Mouse (Mus musculus): ENCODE results near the gene Rbbp4. TPM values are rescaled to one million over a fixed set of nuclear protein-coding genes. Genes with fewer than 3 reads are reported as not detected.

Gene Rbbp4
- total RNA-seq, 2 experiments from 2014 or later: 77.5 to 84.0 TPM

DNA sequence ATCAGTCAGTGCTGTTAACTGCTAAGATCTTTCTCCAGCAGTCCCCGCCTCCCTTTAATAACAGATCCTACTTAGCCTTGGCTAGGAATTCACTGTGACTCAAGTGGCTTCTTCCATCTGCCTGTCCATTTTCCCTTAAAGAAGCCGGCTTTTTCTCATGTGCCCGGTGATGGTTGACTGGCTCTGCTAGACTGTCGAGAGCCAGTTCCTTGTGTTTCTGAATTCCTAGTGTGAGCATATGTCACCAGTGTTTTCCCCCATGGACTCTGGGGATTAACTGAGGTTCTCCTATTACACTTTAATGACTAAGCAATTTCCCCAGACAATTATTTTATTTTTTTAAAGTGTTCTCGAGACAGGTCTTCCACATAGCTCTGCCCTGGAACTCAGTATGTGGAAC lies 31.8 kb downstream of the Rbbp4 start:
- no peak for DNase-seq (ENCODE audit: low spot score)
- intact Hi-C loops (cut with DNase I): no loop called here

GRCm38 (mm10) chr4:129299121-129299520 lies 36.0 kb downstream of the Rbbp4 start:
- intact Hi-C loops (cut with DNase I): no loop called here
- no peak for DNase-seq (ENCODE audit: low spot score)

GRCm38 (mm10) chr4:129297724-129298123 lies 37.4 kb downstream of the Rbbp4 start:
- DNase-seq (ENCODE audit: low spot score): no peak

GRCm38 (mm10) chr4:129296066-129296465 lies 39.1 kb downstream of the Rbbp4 start:
- DNase-seq (ENCODE audit: low spot score): no peak
- intact Hi-C loops (cut with DNase I): no loop called here

More at GRCm38 (mm10) chr4:129297724-129298123, 37.4 kb downstream of the Rbbp4 start:
- intact Hi-C loops (cut with DNase I): no loop called here

DNA sequence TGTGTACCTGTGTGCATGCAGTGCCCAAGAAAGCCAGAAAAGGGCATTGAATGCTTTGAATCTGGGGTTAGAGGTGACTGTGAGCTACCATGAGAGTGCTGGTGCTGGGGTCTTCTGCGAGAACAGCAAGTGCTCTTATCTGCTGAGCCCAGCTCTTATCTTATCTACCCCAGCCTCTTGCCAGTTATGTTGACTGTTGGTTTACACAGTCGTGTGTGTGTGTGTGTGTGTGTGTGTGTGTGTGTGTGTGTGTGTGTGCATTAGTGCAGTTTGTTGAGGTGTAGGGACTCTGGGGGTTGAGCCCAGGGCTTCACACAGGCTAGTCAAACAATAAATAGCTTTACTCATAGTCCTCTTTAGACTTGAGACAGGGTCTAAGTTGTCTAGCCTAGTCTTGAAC lies 40.0 kb downstream of the Rbbp4 start:
- intact Hi-C loops (cut with DNase I): no loop called here
- no peak for DNase-seq (ENCODE audit: low spot score)

GRCm38 (mm10) chr4:129293702-129294101 lies 41.5 kb downstream of the Rbbp4 start:
- intact Hi-C loops (cut with DNase I): no loop called here
- no peak for DNase-seq (ENCODE audit: low spot score)

DNA sequence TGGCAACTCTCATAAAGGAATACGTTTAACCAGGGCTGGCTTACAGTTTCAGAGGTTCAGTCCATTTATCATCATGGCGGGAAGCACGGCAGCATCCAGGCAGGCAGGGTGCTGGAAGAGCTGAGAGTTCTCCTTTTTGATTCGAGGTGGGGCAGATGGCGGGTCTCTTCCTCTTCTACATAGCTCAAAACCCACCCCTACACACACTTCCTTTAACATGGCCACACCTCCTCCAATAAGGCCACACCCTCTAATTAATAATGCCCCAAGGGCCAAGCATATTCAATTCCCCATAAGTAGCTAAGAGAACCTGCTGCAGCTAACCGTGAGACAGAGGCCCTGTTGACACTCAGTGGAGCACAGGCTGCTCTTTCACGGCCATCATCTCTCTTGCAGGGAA lies 42.3 kb downstream of the Rbbp4 start:
- intact Hi-C loops (cut with DNase I): no loop called here
- DNase-seq (ENCODE audit: low spot score): no peak

DNA sequence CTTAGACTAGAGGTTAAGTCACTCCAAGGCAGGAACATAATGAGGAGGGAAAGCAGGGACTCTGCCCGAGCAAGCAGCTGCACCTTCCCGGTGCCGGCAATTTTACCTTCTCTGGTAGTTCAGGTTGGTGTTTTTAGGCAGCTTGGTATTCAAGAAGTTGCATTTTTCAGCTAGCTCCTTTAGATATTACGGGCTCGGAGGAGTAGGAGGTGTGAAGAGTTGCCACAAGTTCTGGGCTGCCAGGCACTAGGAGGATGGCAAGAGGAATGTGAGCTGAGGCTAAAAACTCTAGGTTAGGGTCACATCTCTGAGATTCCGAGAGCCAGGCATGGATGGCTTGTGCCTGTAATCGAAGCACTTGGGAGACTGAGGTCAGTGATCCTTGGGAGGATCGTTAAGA lies 45.5 kb downstream of the Rbbp4 start:
- intact Hi-C loops (cut with DNase I): no loop called here
- no peak for DNase-seq (ENCODE audit: low spot score)

- intact Hi-C loops (cut with DNase I): no loop called here
- no peak for DNase-seq (ENCODE audit: low spot score)
These were observed 47.1 kb downstream of the Rbbp4 start for GRCm38 (mm10) chr4:129288067-129288466.

DNA sequence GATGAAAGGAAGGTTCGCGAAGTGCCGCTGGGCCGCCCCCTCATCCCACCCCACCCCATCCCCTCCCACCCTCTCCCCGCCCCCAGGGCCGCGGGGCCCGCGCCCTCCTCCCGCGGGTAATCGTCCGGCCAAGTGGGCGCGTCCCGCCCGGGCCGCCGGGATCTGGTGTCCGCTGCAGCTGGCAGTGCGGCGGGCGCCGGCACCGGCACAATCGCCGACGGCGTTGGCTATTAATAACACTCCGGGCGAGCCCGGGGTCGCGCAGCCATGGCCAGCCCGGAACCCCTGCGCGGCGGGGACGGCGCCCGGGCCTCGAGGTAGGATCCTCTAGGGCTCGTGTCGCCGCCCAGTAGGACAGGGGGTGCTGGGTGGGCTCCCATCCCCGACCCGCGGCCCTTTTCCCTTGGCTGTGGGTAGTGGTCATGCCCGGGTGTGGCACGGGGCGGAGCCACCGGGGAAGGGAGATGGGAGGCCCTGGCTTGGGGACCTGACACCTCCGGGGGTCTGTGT lies 47.6 kb downstream of the Rbbp4 start, which contains the start of gene Sync:
TSS of gene Sync (plus strand) at position 146 of the 510 bp plus-strand sequence.
- intact Hi-C loops (cut with DNase I): no loop called here

GRCm38 (mm10) chr4:129286683-129287471 lies 48.3 kb downstream of the Rbbp4 start:
- no peak for DNase-seq (ENCODE audit: low spot score)
- intact Hi-C loops (cut with DNase I): no loop called here

More for the DNA sequence above, 47.6 kb downstream of the Rbbp4 start, which contains the start of gene Sync:
- DNase-seq (ENCODE audit: low spot score): no peak

- DNase-seq (ENCODE audit: low spot score): peak; percentile 41
These were observed 49.0 kb downstream of the Rbbp4 start for GRCm38 (mm10) chr4:129286001-129286682.

GRCm38 (mm10) chr4:129284685-129285084 lies 50.5 kb downstream of the Rbbp4 start:
- intact Hi-C loops (cut with DNase I): no loop called here
- no peak for DNase-seq (ENCODE audit: low spot score)

More at GRCm38 (mm10) chr4:129286001-129286682, 49.0 kb downstream of the Rbbp4 start:
- intact Hi-C loops (cut with DNase I): no loop called here

DNA sequence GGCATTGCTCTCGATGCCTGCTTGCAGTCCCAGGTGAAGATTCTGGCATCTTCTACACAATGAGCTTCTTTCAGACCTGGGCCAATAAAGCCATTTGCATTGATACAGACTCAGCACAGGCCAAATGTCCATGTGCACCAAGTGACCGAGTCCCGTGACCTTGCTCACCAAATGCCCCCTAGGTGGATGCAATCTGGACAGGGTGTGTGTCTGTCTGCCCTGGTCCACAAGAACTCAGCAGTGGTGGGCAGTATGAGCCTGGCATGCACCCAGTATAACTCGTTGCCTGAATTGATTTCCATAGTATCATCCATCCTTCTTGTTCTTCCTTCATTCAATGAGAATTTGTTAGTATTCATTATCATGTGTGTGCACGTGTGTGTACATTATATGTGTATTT lies 51.9 kb downstream of the Rbbp4 start:
- intact Hi-C loops (cut with DNase I): no loop called here
- no peak for DNase-seq (ENCODE audit: low spot score)

- DNase-seq (ENCODE audit: low spot score): no peak
- intact Hi-C loops (cut with DNase I): no loop called here
These were observed 52.4 kb downstream of the Rbbp4 start for GRCm38 (mm10) chr4:129282786-129283185.

DNA sequence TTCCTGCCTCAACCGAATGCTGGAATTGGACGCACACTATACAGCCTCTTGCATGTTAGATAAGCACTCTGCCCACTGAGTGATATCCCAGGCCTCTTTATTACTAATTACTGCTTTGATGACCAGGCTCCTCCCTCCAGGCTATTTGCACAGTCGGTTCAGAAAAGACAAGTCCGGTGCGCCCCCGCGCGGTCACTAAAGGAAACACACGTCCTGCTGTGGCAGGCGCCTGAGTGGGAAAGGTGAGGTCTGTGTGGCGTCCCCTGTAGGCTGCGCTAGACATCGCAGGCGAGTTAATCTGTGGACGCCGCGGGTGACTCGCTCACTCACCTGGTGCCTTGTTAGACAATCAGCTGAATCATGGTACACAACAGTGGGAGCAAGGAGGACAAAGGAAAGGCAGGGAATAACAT lies 58.7 kb downstream of the Rbbp4 start:
- intact Hi-C loops (cut with DNase I): loop anchor here (2.0 kb wide), 2 partner anchors 66 to 142 kb away; no protein-coding TSS in a partner anchor
- peak; percentile 87 for DNase-seq (ENCODE audit: low spot score)

GRCm38 (mm10) chr4:129272756-129273046 lies 62.5 kb downstream of the Rbbp4 start:
- intact Hi-C loops (cut with DNase I): no loop called here
- no peak for DNase-seq (ENCODE audit: low spot score)

GRCm38 (mm10) chr4:129271991-129272755 lies 63.0 kb downstream of the Rbbp4 start:
- no peak for DNase-seq (ENCODE audit: low spot score)
- intact Hi-C loops (cut with DNase I): no loop called here

- intact Hi-C loops (cut with DNase I): no loop called here
- no peak for DNase-seq (ENCODE audit: low spot score)
These were observed 66.5 kb downstream of the Rbbp4 start for GRCm38 (mm10) chr4:129268698-129269097.

DNA sequence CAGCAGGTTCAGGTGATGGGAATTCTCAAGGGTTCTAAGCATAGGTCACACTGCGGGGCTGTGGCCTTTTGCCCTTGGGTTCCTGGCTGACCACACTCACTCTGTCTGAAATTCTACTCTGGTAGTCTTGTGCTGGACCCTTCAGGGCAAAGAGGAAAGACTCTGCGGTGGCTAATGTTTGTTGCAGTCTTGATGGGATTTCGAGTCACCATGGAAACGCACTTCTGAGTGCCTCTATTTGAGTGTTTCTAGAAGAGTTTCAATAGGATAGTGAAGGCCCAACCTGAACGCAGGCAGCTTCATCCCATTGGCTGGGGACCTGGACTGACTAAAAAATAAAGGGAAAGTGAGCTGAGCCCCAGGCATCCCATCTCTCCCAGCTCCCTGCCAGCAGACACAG lies 68.3 kb downstream of the Rbbp4 start:
- DNase-seq (ENCODE audit: low spot score): no peak
- intact Hi-C loops (cut with DNase I): no loop called here

Measured in heart, postnatal 25 days (tissue).